Mouse (Mus musculus) adrenal gland, postnatal 25 days (tissue): ENCODE results near the gene Cdk19. TPM values are rescaled to one million over a fixed set of nuclear protein-coding genes. Genes with fewer than 3 reads are reported as not detected.

Experiments used
- DNase-seq: peaks from one replicate; pipeline ENCODE4 v3.0.0; 2021; ENCODE audit warnings: mixed read lengths
- long read RNA-seq: library from polyadenylated mRNA; stranded (forward); transcript quantifications from one replicate; pipeline ENCODE4 v2.0.0, GENCODE M21; 2021
- total RNA-seq: library from RNA; stranded (reverse); gene quantifications from 2 replicates; pipeline ENCODE4 v1.2.3, GENCODE M21; 2021

The Cdk19 gene
- total RNA-seq: 14.1 and 19.0 TPM in 2 replicates
- long read RNA-seq, partial matches to known transcripts: 4 of 6 reads
- long read RNA-seq, other reads (novel, unspliced or antisense): 2 of 6 reads

- no peak for DNase-seq
Observed at GRCm38 (mm10) chr10:40339351-40339964, at the start of gene Cdk19. Gene Cdk19 (plus strand): TSS chr10:40339564.

- no peak for DNase-seq
Observed at GRCm38 (mm10) chr10:40292640-40293039, 46.7 kb upstream of the Cdk19 start.

GRCm38 (mm10) chr10:40300648-40301171 is 38.7 kb upstream of the Cdk19 start:
- peak; percentile 84 for DNase-seq

- peak; percentile 54 for DNase-seq
Observed at GRCm38 (mm10) chr10:40301181-40302075, 37.9 kb upstream of the Cdk19 start.

- peak; percentile 100 for DNase-seq
Observed at GRCm38 (mm10) chr10:40302140-40302985, 37.0 kb upstream of the Cdk19 start, which contains the start of gene Amd1. Gene Amd1 (minus strand): TSS chr10:40302186.

GRCm38 (mm10) chr10:40305989-40306388 is 33.4 kb upstream of the Cdk19 start:
- DNase-seq: no peak

GRCm38 (mm10) chr10:40307826-40308583 is 31.4 kb upstream of the Cdk19 start:
- DNase-seq: no peak

GRCm38 (mm10) chr10:40309884-40310635 is 29.3 kb upstream of the Cdk19 start:
- DNase-seq: no peak

GRCm38 (mm10) chr10:40312781-40313180 is 26.6 kb upstream of the Cdk19 start:
- no peak for DNase-seq

GRCm38 (mm10) chr10:40316841-40317585 is 22.4 kb upstream of the Cdk19 start:
- DNase-seq: no peak

GRCm38 (mm10) chr10:40320306-40320705 is 19.1 kb upstream of the Cdk19 start:
- no peak for DNase-seq

- DNase-seq: no peak
Observed at GRCm38 (mm10) chr10:40328004-40328551, 11.3 kb upstream of the Cdk19 start.

- no peak for DNase-seq
Observed at GRCm38 (mm10) chr10:40330262-40330661, 9.1 kb upstream of the Cdk19 start.

- DNase-seq: no peak
Observed at GRCm38 (mm10) chr10:40332864-40333263, 6.5 kb upstream of the Cdk19 start.

- no peak for DNase-seq
Observed at GRCm38 (mm10) chr10:40342036-40342435, 2.7 kb downstream of the Cdk19 start.

- no peak for DNase-seq
Observed at GRCm38 (mm10) chr10:40346776-40347403, 7.5 kb downstream of the Cdk19 start.

- no peak for DNase-seq
Observed at GRCm38 (mm10) chr10:40347461-40347954, 8.1 kb downstream of the Cdk19 start.
